Mouse (Mus musculus) thymus, postnatal 10 days (tissue): ENCODE measurements at regions not wholly inside any gene's neighbourhood (a gene's known extent, or its start where the extent isn't known, plus 50 kb on each side); places are given as distances from the start of the nearest gene placed in this dataset.
A peak's percentile ranks its signal among the peaks of the same experiment; 100 is the strongest.

Experiments used
- DNase-seq, 2 experiments: peaks; one replicate each; pipeline ENCODE4 v3.0.0; 2021; ENCODE audit warnings: low spot score in 2 of 2

- DNase-seq = no peak
Observed at GRCm38 (mm10) chr11:45787408-45787807, 64.4 kb upstream of the Clint1 start.

GRCm38 (mm10) chr11:45789886-45790285 is 62.0 kb upstream of the Clint1 start:
- no peak for DNase-seq

GRCm38 (mm10) chr11:45790504-45790903 is 61.3 kb upstream of the Clint1 start:
- no peak for DNase-seq

GRCm38 (mm10) chr11:45791696-45792095 is 60.2 kb upstream of the Clint1 start:
- DNase-seq = no peak

GRCm38 (mm10) chr11:45794361-45794981 is 57.4 kb upstream of the Clint1 start:
- DNase-seq = peak in 1 of 2 experiments; percentile 27

GRCm38 (mm10) chr11:45795322-45795721 is 56.5 kb upstream of the Clint1 start:
- no peak for DNase-seq

GRCm38 (mm10) chr11:45795731-45796130 is 56.1 kb upstream of the Clint1 start:
- peak; percentile 37 to 66 for DNase-seq

- DNase-seq = no peak
Observed at GRCm38 (mm10) chr11:45799732-45800386, 52.0 kb upstream of the Clint1 start.
